Mouse (Mus musculus) layer of hippocampus, adult 2 months (tissue): ENCODE measurements around the gene Chst3. TPM values are rescaled to one million over a fixed set of nuclear protein-coding genes. Genes with fewer than 3 reads are reported as not detected.
A peak's percentile ranks its signal among the peaks of the same experiment; 100 is the strongest.
"Not testable (repeated sequence)": the region's sequence is repeated elsewhere in the genome, so short reads cannot be mapped to it uniquely, and the experiment has no call there.

Source experiments
- DNase-seq, 2 experiments: peaks; one replicate each; pipeline ENCODE4 v3.0.0; 2022; ENCODE audit warnings: low spot score in 2 of 2
- H3K27ac ChIP-seq: fragments of 200-600 bp; 2 replicates; pipeline ENCODE4 v1.8.1; 2022
- H3K4me3 ChIP-seq: fragments of 200-600 bp; 2 replicates; pipeline ENCODE4 v1.8.1; 2022; ENCODE audit warnings: mild to moderate bottlenecking
- CTCF ChIP-seq: fragments of 200-600 bp; conservative IDR thresholded peaks from 2 replicates; pipeline ENCODE4 v1.8.1; 2022; ENCODE audit warnings: antibody characterized with exemption, mild to moderate bottlenecking, moderate library complexity
- long read RNA-seq, 2 experiments: library from polyadenylated mRNA; stranded (forward); transcript quantifications; one replicate each; pipeline ENCODE4 v2.0.0; 2021; ENCODE audit warnings: borderline mapping rate in 2 of 2
- total RNA-seq, 2 experiments: library from RNA; stranded (reverse); gene quantifications; 2 replicates each; pipeline ENCODE4 v1.2.3; 2021

Gene Chst3
- 1 to 10 TPM; 1.2 to 1.8 TPM for total RNA-seq
- long read RNA-seq, experiment 1, partial matches to known transcripts = 0 of 3 reads
- long read RNA-seq, experiment 1, other reads (novel, unspliced or antisense) = 3 of 3 reads
- long read RNA-seq, experiment 2, partial matches to known transcripts = 0 of 2 reads
- long read RNA-seq, experiment 2, other reads (novel, unspliced or antisense) = 2 of 2 reads

DNA sequence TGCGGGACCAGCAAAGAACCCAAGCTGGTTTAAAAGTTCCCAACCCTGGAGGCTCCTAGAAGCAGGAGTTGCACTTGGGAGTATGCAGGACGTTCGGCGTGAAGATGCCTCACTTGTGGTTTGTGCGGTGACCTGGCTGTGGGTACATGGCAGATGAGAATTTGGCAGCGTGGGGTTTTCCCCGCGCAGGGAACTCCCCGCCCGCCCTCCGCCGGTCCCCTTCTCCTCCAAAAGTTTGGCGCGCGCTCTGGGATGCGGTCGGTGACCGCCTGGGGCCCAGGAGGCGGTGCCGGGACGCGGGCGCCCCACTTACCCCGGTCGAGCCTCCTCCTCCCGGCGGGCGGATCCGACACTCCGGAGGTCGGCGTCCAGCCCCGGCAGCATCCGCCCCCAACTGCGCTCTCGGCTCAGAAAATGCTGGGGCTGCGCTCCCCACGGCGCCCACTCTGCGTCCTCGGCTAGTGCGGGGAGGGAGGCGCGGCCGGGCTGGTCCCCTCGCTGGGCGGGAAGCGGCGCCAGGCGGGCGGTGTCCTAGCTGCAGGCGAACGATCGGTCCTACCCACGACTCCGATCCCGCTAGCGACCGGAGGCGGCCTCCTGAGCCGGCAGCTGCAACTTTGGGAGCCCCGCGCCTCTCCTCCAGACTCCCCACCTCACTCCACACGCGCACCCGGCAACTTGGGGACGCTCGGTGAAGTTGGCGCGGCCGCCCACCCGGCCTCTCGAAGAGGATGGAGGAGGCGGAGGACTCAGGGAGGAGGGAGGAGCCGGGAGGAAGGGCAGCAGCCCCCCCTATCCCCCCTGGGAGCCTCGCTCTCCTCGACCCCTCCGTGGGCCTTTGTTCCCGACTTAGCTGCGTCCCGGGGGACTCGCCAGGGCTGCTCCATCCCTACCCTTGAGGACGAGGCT lies at the start of gene Chst3:
Gene Chst3 (minus strand): TSS at position 670 of the 909 bp plus-strand sequence.
- peak within 1 kb of the TSS; percentile 62 for H3K4me3 ChIP-seq
- DNase-seq = no peak
- peak within 1 kb of the TSS; percentile 64 for H3K27ac ChIP-seq
- peak; percentile 47 for TF ChIP-seq CTCF

DNA sequence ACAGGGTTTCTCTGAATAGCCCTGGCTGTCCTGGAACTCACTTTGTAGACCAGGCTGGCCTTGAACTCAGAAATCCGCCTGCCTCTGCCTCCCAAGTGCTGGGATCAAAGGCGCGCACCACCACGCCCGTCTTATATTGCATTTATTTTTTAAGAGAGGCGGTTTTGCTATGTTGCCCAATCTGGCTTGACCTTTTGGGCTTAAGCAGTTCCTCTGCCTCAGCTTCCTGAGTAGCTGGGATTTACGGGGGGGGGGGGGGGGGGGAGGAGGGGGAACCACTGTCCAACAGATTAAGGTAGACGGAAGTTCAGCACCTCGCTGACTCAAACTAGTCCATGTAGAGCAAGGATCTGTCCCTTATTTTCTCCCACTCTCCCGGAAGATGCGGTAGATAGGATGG lies 49.7 kb upstream of the Chst3 start:
- Histone ChIP-seq H3K4me3 (no peak overlapping the region), H3K27ac (no peak overlapping the region)
- DNase-seq = no peak
- no peak for TF ChIP-seq CTCF

DNA sequence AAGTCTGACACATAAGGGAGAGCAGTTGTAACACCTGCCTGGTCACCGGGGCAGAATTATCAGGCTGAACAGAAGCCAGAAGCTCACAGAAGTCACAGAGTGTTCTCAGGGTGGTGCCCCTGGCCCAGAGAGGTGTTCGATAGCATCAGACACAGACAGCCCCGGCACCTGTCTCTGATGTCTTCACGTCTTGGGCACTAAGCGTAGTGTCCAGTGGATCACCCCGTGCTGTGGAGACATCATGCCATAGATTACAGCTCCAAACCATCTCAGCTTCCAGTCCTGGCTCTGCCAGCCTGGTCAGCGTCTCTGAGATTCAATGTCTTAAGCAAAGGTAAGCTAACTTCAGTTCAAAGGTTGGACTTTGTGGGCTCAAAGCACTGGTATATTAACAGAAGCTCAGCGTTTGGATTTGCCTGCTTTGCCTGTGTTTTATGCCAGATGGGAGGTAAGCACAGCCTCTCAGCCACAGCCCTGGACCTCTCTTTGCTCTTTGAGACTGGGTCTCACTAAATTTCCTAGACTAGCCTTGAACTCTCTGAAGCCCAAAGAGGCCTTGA lies 47.9 kb upstream of the Chst3 start:
- Histone ChIP-seq H3K27ac (no peak overlapping the region), H3K4me3 (no peak overlapping the region)
- no peak for TF ChIP-seq CTCF
- no peak for DNase-seq

DNA sequence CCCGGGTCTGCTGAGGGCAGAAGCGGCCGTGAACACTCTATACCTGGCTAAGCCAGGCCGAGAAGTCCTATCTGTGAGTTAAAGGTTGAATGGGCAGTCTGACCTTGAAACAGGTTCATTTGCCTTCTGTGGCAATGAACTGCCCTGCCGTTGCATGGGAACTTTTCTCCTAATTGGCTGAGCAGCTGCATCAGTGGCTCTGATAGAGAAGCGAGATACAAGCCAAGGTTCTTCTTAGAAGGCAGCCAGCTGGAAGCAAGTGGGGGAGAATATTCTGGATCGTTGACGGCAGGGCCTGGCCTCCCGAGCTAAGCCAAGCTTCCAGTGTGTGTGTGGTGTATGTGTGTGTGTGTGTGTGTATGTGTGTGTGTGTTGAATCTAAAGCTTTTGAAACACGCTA lies 46.2 kb upstream of the Chst3 start:
- Histone ChIP-seq H3K4me3 (no peak overlapping the region), H3K27ac (peak overlapping the region; percentile 46; the same call in 1 of the 2 replicates)
- no peak for TF ChIP-seq CTCF
- DNase-seq = no peak

DNA sequence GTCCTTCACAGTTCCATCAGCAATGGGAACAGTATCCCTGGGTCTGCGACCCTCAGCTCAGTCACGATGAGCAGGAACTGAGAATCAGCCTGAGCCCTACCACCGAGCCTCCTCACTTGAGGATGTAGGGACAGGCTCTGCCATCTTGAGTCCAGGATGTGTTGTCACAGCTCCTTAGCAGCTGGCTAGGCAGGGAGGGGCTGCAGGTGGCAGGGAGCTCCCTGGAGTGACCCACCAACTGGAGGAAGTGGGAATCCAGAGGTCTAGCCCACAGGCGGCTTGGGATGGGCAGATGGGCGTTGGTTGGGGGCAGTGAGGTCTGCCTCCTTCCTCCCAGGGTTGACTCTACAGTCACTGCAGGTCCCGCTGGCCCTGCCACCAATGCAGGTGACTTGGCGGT lies 44.3 kb upstream of the Chst3 start:
- no peak for DNase-seq
- TF ChIP-seq CTCF = no peak
- Histone ChIP-seq H3K4me3 (no peak overlapping the region), H3K27ac (no peak overlapping the region)

DNA sequence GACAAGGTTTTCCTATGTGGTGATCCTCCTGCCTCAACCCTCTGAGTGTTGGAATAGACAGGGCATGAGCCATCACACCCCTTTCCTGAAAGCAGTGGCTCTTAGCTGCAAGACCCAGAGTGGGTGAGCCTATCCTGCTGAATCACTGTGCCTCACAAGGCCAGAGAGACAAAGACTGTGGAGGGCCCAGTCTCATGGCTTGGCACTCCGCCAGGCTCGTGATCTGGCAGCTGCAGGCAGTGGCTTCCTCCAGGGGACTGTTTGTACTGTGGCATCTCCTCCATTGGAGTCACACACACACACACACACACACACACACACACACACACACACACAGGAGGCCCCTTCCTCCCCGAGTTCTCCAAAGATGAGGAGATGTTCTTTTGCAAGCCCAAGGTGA lies 43.3 kb upstream of the Chst3 start:
- Histone ChIP-seq H3K27ac (peak overlapping the region; percentile 59), H3K4me3 (no peak overlapping the region)
- no peak for TF ChIP-seq CTCF
- peak; percentile 76 to 81 for DNase-seq

DNA sequence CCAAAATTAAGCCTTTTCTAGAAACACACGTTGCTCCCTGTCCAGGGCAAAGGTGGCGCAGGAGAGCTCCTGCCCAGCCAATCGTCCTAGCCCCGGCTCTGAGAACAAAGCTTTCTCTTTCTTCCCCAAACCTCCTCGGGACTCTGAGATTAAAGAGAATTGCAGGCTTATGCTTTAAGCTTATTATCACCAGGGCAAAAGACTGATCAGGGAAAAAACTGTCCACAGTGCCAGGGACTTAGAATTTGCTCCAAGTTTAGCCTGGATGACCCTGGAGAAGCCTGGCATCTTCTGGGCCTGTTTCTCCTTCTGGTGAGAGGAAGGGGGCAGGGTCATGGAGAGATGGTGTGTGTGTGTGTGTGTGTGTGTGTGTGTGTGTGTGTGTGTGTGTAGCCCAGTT lies 42.5 kb upstream of the Chst3 start:
- Histone ChIP-seq H3K27ac (no peak overlapping the region), H3K4me3 (no peak overlapping the region)
- TF ChIP-seq CTCF = no peak
- DNase-seq = no peak

DNA sequence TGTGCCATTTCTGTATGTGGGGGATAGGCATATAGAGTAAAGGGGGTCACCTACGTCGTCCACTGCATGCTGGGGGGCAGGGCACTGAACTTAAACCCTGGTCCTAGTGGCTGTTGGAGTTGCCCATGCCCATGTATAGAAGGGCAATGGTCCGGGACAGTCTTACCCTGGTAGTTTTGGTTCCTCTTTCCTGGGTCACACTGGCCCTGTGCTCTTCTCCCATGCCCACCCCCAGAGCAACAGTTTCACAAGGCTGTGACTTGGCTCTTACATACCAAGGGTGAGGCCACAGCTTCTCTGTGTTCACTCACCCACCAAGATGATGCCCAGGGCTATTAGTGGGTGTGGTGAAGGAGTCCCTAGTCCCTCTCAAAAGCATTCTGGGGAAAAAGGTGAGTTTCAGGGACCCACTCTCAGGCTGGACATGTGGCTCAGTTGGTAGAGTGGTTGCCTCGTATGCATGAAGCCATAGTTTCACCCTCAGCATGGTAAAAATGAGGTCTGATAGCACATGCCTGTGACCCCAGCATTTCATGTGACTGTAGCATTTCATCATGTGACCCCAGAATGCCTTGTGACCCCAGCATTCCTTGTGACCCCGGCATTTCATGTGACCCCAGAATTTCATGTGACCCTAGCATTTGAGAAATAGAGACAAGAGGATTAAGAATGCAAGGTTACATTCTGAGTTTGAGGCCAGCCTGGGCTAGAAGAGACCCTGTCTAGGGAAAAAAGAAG lies 41.7 kb upstream of the Chst3 start:
- H3K27ac ChIP-seq = no peak overlapping the region
- no peak for DNase-seq
- no peak for TF ChIP-seq CTCF
- no peak overlapping the region for H3K4me3 ChIP-seq

DNA sequence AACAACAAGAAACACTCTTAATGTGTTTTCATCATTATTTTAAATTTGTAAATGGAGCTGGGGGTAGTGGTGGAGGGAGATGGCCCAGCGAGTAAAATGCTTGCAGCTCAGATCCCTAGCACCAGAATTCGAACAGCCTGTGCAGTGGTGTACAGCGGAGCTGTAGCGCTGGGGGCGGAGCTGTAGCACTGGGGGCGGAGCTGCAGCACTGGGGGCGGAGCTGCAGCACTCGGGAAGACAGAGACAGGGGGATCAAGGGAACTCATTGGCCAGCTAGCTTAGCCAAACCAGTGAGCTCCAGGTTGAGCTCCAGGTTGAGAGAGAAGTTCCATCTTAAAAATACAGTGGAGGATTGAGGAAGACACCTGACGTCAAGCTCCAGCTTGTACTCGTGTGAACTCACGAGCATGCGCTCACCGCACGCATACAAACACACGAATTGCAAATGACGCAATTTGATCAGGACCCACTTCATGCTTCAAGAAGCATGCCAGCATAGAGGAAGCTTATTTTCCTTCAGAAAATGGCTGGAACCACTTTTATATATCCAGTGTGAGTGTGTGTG lies 38.3 kb upstream of the Chst3 start:
- no peak for TF ChIP-seq CTCF
- DNase-seq = no peak
- H3K4me3 ChIP-seq = no peak overlapping the region

DNA sequence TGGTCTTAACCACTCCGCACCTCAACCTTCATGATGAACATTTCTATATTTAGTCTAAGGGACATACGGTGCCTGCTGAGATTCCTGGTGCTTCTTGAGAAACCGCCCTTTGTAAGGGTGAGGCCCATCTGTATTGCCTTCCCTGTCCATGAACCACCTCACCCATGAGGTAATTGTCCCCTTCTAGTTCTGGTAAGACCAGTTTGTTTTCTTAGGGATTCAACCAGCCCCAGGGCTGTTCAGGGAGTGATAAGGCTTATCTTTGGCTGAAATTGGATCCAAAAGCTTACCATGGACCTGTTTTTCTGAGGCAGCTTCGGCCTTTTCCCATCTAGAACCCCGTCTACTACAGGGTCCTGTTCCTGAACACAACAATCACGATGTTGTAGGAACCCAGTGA lies 37.0 kb upstream of the Chst3 start:
- no peak overlapping the region for H3K4me3 ChIP-seq
- no peak for DNase-seq
- no peak overlapping the region for H3K27ac ChIP-seq
- TF ChIP-seq CTCF = no peak

More for the DNA sequence above, 38.3 kb upstream of the Chst3 start:
- no peak overlapping the region for H3K27ac ChIP-seq

DNA sequence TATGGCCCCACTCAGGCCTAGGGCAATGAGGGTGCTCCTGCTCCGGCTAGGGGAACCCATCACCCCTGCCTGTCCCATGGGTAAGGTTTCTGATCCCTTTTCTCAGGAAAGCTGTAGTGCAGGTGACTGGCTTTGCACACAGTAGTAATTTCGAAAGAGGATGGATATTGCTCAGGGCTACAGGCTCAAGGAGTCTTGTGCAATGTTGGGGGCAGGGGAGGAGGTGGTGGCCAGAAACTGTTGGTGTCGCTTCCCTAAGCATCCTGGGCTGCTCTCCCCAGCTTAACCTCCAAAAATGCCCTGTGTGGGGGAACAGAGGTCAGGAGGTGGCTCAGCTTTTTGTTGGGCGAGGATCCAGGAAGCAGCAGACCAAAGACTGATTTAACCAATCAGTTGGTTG lies 33.5 kb upstream of the Chst3 start:
- Histone ChIP-seq H3K4me3 (no peak overlapping the region), H3K27ac (no peak overlapping the region)
- DNase-seq = no peak
- TF ChIP-seq CTCF = no peak

DNA sequence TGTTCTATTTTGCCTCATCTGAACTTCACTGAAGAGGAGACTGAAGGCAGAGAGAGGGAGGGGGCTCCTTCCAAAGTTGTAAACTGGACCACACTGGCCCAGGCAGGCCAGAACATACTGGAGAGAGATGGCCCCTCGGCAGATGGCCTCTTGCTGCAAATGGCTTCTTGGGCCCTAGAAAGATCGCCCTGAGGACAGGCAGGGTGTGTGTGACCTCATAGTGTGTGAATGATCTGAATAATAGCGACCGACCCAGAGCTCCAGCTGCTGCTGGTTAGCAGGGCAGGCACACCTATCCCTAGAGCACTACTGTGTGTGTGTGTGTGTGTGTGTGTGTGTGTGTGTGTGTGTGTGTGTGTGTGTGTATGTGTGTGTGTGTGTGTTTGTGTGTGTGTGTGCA lies 33.1 kb upstream of the Chst3 start:
- DNase-seq = no peak
- Histone ChIP-seq H3K27ac (no peak overlapping the region), H3K4me3 (no peak overlapping the region)
- no peak for TF ChIP-seq CTCF

DNA sequence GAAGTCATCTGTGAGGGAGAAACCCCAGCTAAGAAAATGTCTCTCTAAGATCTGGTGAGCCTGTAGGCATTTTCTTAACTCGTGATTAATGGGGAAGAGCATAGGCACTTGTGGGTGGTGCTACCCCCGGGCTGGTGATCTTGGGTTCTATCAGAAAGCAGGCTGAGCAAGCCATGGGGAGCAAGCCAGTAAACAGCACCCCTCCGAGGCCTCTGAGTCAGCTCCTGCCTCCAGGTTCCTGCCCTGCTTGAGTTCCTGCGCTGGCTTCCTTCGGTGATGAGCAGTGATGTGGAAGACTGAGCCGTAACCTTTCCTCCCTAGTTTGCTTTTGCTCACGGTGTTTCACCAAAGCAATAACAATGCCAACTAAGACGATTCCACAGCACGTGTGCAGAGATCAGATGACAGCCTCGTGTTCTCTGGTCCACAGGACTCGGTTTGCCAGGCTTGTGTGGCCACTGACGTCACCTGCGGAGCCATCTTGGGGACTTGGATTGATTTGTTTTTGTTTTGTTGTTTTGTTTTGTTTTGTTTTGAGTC lies 31.4 kb upstream of the Chst3 start:
- no peak overlapping the region for H3K4me3 ChIP-seq
- DNase-seq = no peak
- no peak overlapping the region for H3K27ac ChIP-seq
- no peak for TF ChIP-seq CTCF

DNA sequence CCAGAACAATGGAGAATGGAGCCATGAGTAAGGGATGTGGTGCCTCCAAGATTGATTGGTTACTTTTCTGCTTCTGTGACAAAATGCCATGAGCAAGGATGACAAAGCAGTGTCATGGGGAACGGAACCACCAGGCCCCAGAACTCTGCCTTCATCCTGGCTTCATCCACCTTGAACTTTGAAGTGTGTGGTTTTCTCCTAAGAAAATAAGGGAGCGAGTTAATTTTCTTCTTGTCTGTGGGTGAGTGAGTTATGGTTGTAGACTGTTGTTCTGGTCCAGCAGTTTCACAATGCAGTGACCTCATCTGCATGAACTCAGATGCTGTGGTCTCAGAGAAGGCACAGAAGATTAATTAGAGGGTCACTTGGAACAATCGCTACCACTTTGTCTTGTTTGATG lies 29.3 kb upstream of the Chst3 start:
- DNase-seq, H3K4me3 ChIP-seq, H3K27ac ChIP-seq: not testable (repeated sequence)
